Mouse (Mus musculus) erythroblast, embryonic 14.5 days (primary cell): ENCODE measurements around the gene Rasip1.

Source experiments
- GATA1 ChIP-seq: IDR thresholded peaks from 2 replicates; pipeline ENCODE4 v1.6.1; 2012; ENCODE audit warnings: low read length, inconsistent platforms, mixed read lengths
- TAL1 ChIP-seq: IDR thresholded peaks from 3 replicates; pipeline ENCODE4 v1.6.1; 2012; ENCODE audit warnings: low read length, inconsistent platforms, mixed read lengths

GRCm38 (mm10) chr7:45617042-45617695, 10.1 kb upstream of the Rasip1 start, which contains the start of gene Fut1:
- no peak for TF ChIP-seq GATA1
- TF ChIP-seq TAL1: no peak
